Mouse (Mus musculus) subcutaneous adipose tissue, adult 2 months (tissue): ENCODE data around the gene Kdm4d. TPM values are rescaled to one million over a fixed set of nuclear protein-coding genes. Genes with fewer than 3 reads are reported as not detected.

Source experiments
- polyA plus RNA-seq: library from polyadenylated mRNA; depleted of rRNA; stranded (reverse); fragments of >200 nt; gene quantifications from 2 replicates; pipeline ENCODE4 v1.2.3, GENCODE M21; 2012; ENCODE audit warnings: low replicate concordance; rRNA removed

Gene Kdm4d
- 0.13 and 0.45 TPM in 2 replicates for polyA plus RNA-seq

GRCm38 (mm10) chr9:14500023-14500915 lies at the start of gene Kdm4d, which contains the start of gene Cwc15:
Gene Kdm4d (minus strand): TSS chr9:14500482.
Gene Cwc15 (plus strand): TSS chr9:14500617.

Other genes with a start within 250 kb of the Kdm4d start
- gene Sesn3, start 225.4 kb downstream of the Kdm4d start, polyA plus RNA-seq, result 9.8 and 37.4 TPM in 2 replicates
- 21.7 and 55.8 TPM in 2 replicates for gene Endod1, start 119.0 kb downstream of the Kdm4d start, polyA plus RNA-seq
- gene Cwc15, start 135 bp upstream of the Kdm4d start, polyA plus RNA-seq, result 16.8 and 22.7 TPM in 2 replicates
- 67.5 and 91.8 TPM in 2 replicates for gene Amotl1, start 144.6 kb upstream of the Kdm4d start, polyA plus RNA-seq
- gene Piwil4, start 240.3 kb upstream of the Kdm4d start, polyA plus RNA-seq, result 0.26 and 1.1 TPM in 2 replicates